Mouse (Mus musculus): ENCODE measurements around the gene Gm9970.

GRCm38 (mm10) chr5:31266101-31266500, 25.1 kb upstream of the Gm9970 start:
- TF ChIP-seq GATA1 (IDR thresholded peaks at IDR 0.05; ENCODE audit: borderline replicate concordance, low read length) (no peak), FLI1 (IDR thresholded peaks at IDR 0.05; ENCODE audit: low read length) (no peak)

Measured in megakaryocyte, embryonic 14.5 days (primary cell).